Mouse (Mus musculus): ENCODE data around the gene Rnf38. TPM values are rescaled to one million over a fixed set of nuclear protein-coding genes. Genes with fewer than 3 reads are reported as not detected.

Rnf38 gene
- polyA plus RNA-seq, 1 experiment from 2014 or later: 40.7 TPM

GRCm38 (mm10) chr4:44199968-44200367 is 33.6 kb downstream of the Rnf38 start:
- Histone ChIP-seq H3K27ac (replicated peaks) (no peak overlapping the region), H3K4me1 (no peaks in the 10 kb centered on the region), H3K4me2 (replicated peaks) (no peak overlapping the region), H3K4me3 (no peak overlapping the region), H3K27me3 (no peaks in the 10 kb centered on the region), H3K36me3 (no peaks in the 10 kb centered on the region), H3K9ac (replicated peaks) (no peak overlapping the region), H3K9me3 (no peaks in the 10 kb centered on the region)
- no peak for ATAC-seq (replicated peaks)
- 85% methylated on average over 1 of the region's 1 CpGs for WGBS

- Histone ChIP-seq H3K4me3 (no peak overlapping the region), H3K27ac (replicated peaks) (no peak overlapping the region), H3K27me3 (no peaks in the 10 kb centered on the region), H3K4me2 (replicated peaks) (no peak overlapping the region), H3K36me3 (no peaks in the 10 kb centered on the region), H3K4me1 (no peaks in the 10 kb centered on the region), H3K9me3 (no peaks in the 10 kb centered on the region), H3K9ac (replicated peaks) (no peak overlapping the region)
- no peak for ATAC-seq (replicated peaks)
- WGBS: 43% methylated on average over 10 of the region's 10 CpGs
Observed at GRCm38 (mm10) chr4:44187431-44187830, 46.2 kb downstream of the Rnf38 start.

DNA sequence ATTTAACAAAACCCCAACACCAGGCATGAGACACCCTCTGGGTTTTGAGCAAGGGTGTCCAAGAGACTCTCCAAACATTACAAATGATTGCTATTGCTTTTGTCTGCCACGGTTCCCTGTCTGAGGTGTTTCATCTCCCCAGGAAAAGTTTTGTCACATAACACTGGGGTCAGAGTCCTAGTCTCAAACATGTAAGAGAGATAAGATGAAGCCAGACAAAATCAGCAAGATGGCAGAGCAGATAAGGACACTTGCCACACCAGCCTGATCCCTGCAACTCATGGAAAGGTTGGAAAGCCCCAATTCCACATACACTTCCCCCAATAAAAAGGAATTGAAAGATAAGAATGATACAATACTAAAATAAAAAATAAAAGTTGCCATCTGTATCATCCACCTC is 49.7 kb downstream of the Rnf38 start:
- Histone ChIP-seq H3K36me3 (no peaks in the 10 kb centered on the region), H3K4me2 (replicated peaks) (no peak overlapping the region), H3K4me1 (peaks cover 12% of the 10 kb centered on the region; the same call in 1 of the 2 replicates), H3K4me3 (no peak overlapping the region), H3K9ac (replicated peaks) (no peak overlapping the region), H3K9me3 (no peaks in the 10 kb centered on the region), H3K27ac (replicated peaks) (no peak overlapping the region), H3K27me3 (no peaks in the 10 kb centered on the region)
- no peak for ATAC-seq (replicated peaks)
- 57% methylated on average over 1 of the region's 1 CpGs for WGBS

DNA sequence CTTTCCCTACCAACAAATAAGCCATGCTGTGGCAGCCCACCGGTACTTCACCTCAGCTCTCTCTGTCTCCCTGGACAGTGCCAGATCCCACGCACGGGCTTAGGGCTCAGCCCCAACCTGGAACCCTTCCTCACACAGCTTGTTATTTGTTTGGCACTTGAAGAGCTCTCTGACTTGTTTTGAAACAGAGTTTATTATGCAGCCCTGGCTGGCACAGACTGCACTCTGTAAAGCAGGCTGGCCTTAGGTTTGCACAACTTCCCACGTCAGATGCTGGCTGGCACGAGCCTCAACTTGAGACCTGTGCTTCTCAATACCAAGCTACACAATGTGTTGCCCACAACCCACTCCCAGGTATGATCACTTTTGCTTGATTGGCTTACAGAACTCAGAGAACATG is 53.8 kb downstream of the Rnf38 start:
- Histone ChIP-seq H3K4me2 (replicated peaks) (no peak overlapping the region), H3K27ac (replicated peaks) (no peak overlapping the region), H3K27me3 (no peaks in the 10 kb centered on the region), H3K9ac (replicated peaks) (no peak overlapping the region), H3K36me3 (no peaks in the 10 kb centered on the region), H3K4me1 (peaks cover 12% of the 10 kb centered on the region; the same call in 1 of the 2 replicates), H3K4me3 (no peak overlapping the region), H3K9me3 (no peaks in the 10 kb centered on the region)
- 31% methylated on average over 5 of the region's 5 CpGs for WGBS
- peak; percentile 32; the same call in 1 of the 2 replicates for ATAC-seq (replicated peaks)

GRCm38 (mm10) chr4:44173177-44173576 is 60.4 kb downstream of the Rnf38 start:
- peak; percentile 51; the same call in 1 of the 2 replicates for ATAC-seq (replicated peaks)
- H3K9me3 ChIP-seq: no peaks in the 10 kb centered on the region
- WGBS: 0% methylated on average over 1 of the region's 1 CpGs
- no peak overlapping the region for H3K27ac ChIP-seq (replicated peaks)
- no peak overlapping the region for H3K4me3 ChIP-seq
- H3K4me2 ChIP-seq (replicated peaks): no peak overlapping the region
- no peaks in the 10 kb centered on the region for H3K36me3 ChIP-seq
- H3K4me1 ChIP-seq: peaks cover 7% of the 10 kb centered on the region
- H3K9ac ChIP-seq (replicated peaks): no peak overlapping the region
- no peaks in the 10 kb centered on the region for H3K27me3 ChIP-seq

DNA sequence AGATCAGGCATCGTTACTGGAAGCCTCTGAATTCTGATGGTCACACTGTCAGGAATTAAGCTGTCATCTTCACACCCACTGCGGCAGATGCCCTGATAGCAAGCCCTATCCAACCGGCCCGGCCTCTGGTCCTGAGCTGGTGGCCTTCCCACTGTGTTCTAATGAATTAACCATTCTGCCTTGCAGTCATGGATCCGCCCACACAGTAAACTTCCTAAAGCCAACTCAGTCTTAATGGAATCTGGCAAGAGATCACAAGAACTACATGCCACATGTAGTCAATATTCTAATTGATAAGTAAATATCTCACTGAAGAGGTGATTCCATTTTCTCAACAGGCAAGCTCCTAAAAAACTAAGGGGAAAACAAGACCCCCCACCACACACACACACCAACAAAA is 60.9 kb downstream of the Rnf38 start:
- peaks cover 7% of the 10 kb centered on the region for H3K4me1 ChIP-seq
- no peak overlapping the region for H3K4me3 ChIP-seq
- H3K27ac ChIP-seq (replicated peaks): no peak overlapping the region
- H3K36me3 ChIP-seq: no peaks in the 10 kb centered on the region
- H3K9ac ChIP-seq (replicated peaks): no peak overlapping the region
- H3K27me3 ChIP-seq: no peaks in the 10 kb centered on the region
- ATAC-seq (replicated peaks): no peak
- H3K9me3 ChIP-seq: no peaks in the 10 kb centered on the region
- 52% methylated on average over 5 of the region's 5 CpGs for WGBS
- no peak overlapping the region for H3K4me2 ChIP-seq (replicated peaks)

DNA sequence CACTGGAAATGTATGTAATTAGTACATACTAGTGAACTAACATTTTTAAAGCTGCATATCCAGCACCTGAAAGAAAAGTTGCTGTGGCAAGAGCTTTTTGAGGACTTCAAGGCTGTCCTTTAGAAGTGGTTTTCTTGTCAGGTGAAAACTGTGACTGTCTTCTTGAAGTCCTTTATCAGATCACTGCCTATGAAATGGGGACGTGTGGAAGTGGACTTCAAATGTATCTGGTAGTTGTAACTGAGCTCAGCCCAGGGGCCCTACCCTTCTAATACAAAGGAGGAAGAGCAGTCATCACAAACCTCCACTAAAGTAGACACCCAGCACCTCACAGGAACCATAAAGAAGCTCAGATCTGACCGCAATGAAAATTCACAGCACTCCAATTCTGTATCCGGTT is 63.7 kb downstream of the Rnf38 start:
- H3K4me3 ChIP-seq: no peak overlapping the region
- no peak overlapping the region for H3K27ac ChIP-seq (replicated peaks)
- 81% methylated on average over 3 of the region's 3 CpGs for WGBS

DNA sequence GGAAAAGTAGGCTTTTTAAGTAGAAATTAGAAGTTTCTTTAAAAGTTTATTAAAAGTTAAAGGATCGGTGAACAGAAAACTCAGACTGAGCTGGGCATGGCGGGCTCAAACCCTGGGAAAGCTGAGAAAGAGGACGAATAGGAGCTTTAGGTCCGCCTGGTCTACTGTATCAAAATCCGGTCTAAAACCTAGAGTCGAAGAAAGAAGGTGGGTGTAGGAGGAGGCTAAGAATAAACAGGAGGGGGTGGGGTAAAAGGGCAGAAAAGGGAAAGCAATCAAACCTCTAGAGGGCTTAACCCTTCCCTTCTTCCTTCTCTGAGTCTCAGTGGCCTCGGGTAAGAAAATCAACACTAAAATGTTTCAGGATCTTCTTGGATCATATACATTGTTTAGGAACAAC is 64.8 kb downstream of the Rnf38 start:
- no peak overlapping the region for H3K27ac ChIP-seq (replicated peaks)
- no peak overlapping the region for H3K4me2 ChIP-seq (replicated peaks)
- no peak for ATAC-seq (replicated peaks)
- H3K9ac ChIP-seq (replicated peaks): no peak overlapping the region
- H3K27me3 ChIP-seq: no peaks in the 10 kb centered on the region
- peak overlapping the region; percentile 53; the same call in 1 of the 2 replicates for H3K4me3 ChIP-seq
- peaks cover 34% of the 10 kb centered on the region for H3K4me1 ChIP-seq
- no peaks in the 10 kb centered on the region for H3K36me3 ChIP-seq
- no peaks in the 10 kb centered on the region for H3K9me3 ChIP-seq
- 4% methylated on average over 7 of the region's 7 CpGs for WGBS

More for the DNA sequence above, 63.7 kb downstream of the Rnf38 start:
- no peak for ATAC-seq (replicated peaks)
- Histone ChIP-seq H3K4me1 (peaks cover 23% of the 10 kb centered on the region), H3K27me3 (no peaks in the 10 kb centered on the region), H3K36me3 (no peaks in the 10 kb centered on the region), H3K9ac (replicated peaks) (no peak overlapping the region), H3K4me2 (replicated peaks) (no peak overlapping the region), H3K9me3 (no peaks in the 10 kb centered on the region)

DNA sequence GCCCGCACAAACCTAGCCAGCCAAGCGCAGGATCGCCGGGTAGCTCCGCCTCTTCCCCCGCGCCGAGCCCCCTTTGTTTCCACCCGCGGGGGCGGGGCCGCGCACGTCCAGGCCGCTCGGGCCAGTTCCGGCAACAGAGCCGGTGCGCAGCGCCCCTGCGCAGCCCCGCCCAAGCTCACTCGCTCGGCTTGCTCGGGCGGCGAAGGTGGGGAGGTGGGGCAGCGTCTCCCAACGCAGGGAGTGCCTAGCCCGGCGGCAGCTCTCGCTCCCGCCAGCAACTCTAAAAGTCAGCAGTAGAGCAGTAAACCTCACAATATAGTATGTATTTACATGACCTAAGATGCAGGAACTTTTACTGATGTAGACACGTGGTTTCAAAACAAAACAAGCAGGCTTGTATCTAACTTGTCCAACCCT is 65.3 kb downstream of the Rnf38 start:
- Histone ChIP-seq H3K4me1 (peaks cover 39% of the 10 kb centered on the region), H3K27ac (replicated peaks) (peak overlapping the region; percentile 74), H3K9me3 (no peaks in the 10 kb centered on the region), H3K36me3 (no peaks in the 10 kb centered on the region), H3K9ac (replicated peaks) (peak overlapping the region; percentile 44), H3K27me3 (no peaks in the 10 kb centered on the region), H3K4me2 (replicated peaks) (peak overlapping the region; percentile 67), H3K4me3 (peak overlapping the region; percentile 53)
- peak; percentile 87 for ATAC-seq (replicated peaks)
- under 1% methylated on average over 24 of the region's 34 CpGs for WGBS

GRCm38 (mm10) chr4:44167397-44168121 is 66.0 kb downstream of the Rnf38 start:
- H3K9me3 ChIP-seq: no peaks in the 10 kb centered on the region
- 1% methylated on average over 89 of the region's 95 CpGs for WGBS
- no peaks in the 10 kb centered on the region for H3K36me3 ChIP-seq
- peak overlapping the region; percentile 99 for H3K9ac ChIP-seq (replicated peaks)
- no peaks in the 10 kb centered on the region for H3K27me3 ChIP-seq
- peak overlapping the region; percentile 48 for H3K4me2 ChIP-seq (replicated peaks)
- H3K4me1 ChIP-seq: peaks cover 46% of the 10 kb centered on the region
- H3K4me3 ChIP-seq: peak overlapping the region; percentile 100
- peak; percentile 91 for ATAC-seq (replicated peaks)
- H3K27ac ChIP-seq (replicated peaks): peak overlapping the region; percentile 100

DNA sequence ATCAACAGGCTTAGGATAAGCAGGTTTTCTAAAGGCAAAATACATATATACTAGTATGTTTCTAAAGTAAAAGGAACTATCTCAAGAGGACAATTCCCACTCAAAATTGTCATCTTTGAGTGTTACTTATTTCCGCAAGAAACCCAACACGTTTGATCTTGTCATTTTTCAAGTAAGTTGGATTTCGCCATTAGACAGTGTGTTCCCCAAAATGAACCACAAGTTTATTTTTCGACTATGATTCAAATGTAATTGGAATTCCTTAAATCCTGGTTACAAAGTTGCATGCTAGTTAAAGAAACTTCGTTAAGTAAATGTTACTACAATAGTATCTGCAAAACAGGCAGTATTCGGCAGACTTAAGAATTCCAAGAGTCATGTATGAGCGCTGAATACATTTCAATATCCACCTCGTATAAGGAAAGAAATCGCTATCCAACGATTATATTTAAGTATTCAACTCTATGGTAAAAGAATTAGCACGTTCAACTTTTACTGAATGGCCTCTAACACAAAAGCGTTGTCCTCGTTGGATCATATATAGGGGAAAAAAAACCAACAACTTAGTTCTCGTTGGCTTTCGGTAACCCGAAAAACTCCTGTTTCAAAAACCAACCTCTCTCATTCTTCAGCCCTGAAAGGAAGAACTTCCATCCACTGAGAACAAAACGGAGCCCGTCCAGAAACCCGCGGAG is 66.7 kb downstream of the Rnf38 start:
- ATAC-seq (replicated peaks): no peak
- H3K4me1 ChIP-seq: peaks cover 53% of the 10 kb centered on the region
- peak overlapping the region; percentile 99 for H3K9ac ChIP-seq (replicated peaks)
- H3K9me3 ChIP-seq: no peaks in the 10 kb centered on the region
- H3K36me3 ChIP-seq: no peaks in the 10 kb centered on the region
- H3K27ac ChIP-seq (replicated peaks): peak overlapping the region; percentile 100
- WGBS: 2% methylated on average over 20 of the region's 20 CpGs
- H3K27me3 ChIP-seq: no peaks in the 10 kb centered on the region
- H3K4me2 ChIP-seq (replicated peaks): peak overlapping the region; percentile 48
- H3K4me3 ChIP-seq: peak overlapping the region; percentile 100

- no peak for ATAC-seq (replicated peaks)
- no peaks in the 10 kb centered on the region for H3K36me3 ChIP-seq
- no peaks in the 10 kb centered on the region for H3K27me3 ChIP-seq
- H3K4me1 ChIP-seq: peaks cover 65% of the 10 kb centered on the region
- no peak overlapping the region for H3K27ac ChIP-seq (replicated peaks)
- H3K4me2 ChIP-seq (replicated peaks): peak overlapping the region; percentile 48
- H3K4me3 ChIP-seq: peak overlapping the region; percentile 100; the same call in 1 of the 2 replicates
- H3K9ac ChIP-seq (replicated peaks): peak overlapping the region; percentile 13; the same call in 1 of the 2 replicates
- no peaks in the 10 kb centered on the region for H3K9me3 ChIP-seq
- 87% methylated on average over 5 of the region's 5 CpGs for WGBS
Observed at GRCm38 (mm10) chr4:44164621-44165020, 69.0 kb downstream of the Rnf38 start.

Measured in forebrain, embryonic 15.5 days (tissue).